In genomic region chr5:113964972-113965371, GRCm38 (mm10) we compare ENCODE assay signal across 27 mouse cellular contexts. TPM values are rescaled to one million over a fixed set of nuclear protein-coding genes. Genes with fewer than 3 reads are reported as not detected.
DNase-seq lines count a peak whose midpoint lies in the region; ATAC-seq and TF ChIP-seq lines count a peak whose summit lies in the region.
"Had no signal": no experiment of that assay in that cellular context is flagged by ENCODE, and none has a peak within 500 bp of the region (broad histone marks: within the 10 kb centered on the region; RNA-seq: fewer than 3 reads in every experiment).

No protein-coding gene starts in this region.

- peaks cover 88% of the 10 kb centered on the region for H3K36me3 ChIP-seq in liver, embryonic 13.5 days
- H3K36me3 ChIP-seq in liver, postnatal 0 days (replicated peaks; ENCODE audit: insufficient read depth, low read length), result peaks cover 53% of the 10 kb centered on the region
- H3K36me3 ChIP-seq in intestine, postnatal 0 days (ENCODE audit: control insufficient read depth, insufficient read depth), result peaks cover 43% of the 10 kb centered on the region

- DNase-seq in liver, embryonic 13.5 days, result no peak
- no peak for DNase-seq in liver, postnatal 0 days
- DNase-seq in Patski (ENCODE audit: low read depth, low spot score), result peak; percentile 78
- no peak for DNase-seq in ovary, postnatal 14 days (ENCODE audit: low spot score)
- no peak for DNase-seq in left cerebral cortex, adult 8-10 months (ENCODE audit: low spot score in 2 of 2)
- DNase-seq in layer of hippocampus, postnatal 36 days, result no peak
- DNase-seq: adrenal gland, postnatal 14 days; cerebellum, adult 9-11 months; heart, adult 2 months; heart, postnatal 36 days; kidney, postnatal 36 days; lung, postnatal 36 days; midbrain, embryonic 14.5 days; thymus, postnatal 14 days had no signal

- TF ChIP-seq EP300 in liver, postnatal 0 days (IDR thresholded peaks at IDR 0.05; ENCODE audit: low read depth), result no peak

- no peaks in the 10 kb centered on the region for H3K9me3 ChIP-seq in liver, embryonic 13.5 days (replicated peaks)
- H3K9me3 ChIP-seq in liver, postnatal 0 days (ENCODE audit: low read length), result no peaks in the 10 kb centered on the region
- H3K9me3 ChIP-seq in intestine, postnatal 0 days (ENCODE audit: control insufficient read depth), result no peaks in the 10 kb centered on the region
- H3K9me3 ChIP-seq: embryonic facial prominence, embryonic 15.5 days; heart, embryonic 15.5 days; hindbrain, embryonic 13.5 days; lung, embryonic 15.5 days; megakaryocyte, embryonic 14.5 days; neural tube, embryonic 13.5 days had no signal

- TF ChIP-seq CTCF in liver, postnatal 0 days (IDR thresholded peaks at IDR 0.05; ENCODE audit: low read depth), result no peak
- TF ChIP-seq CTCF in Patski (IDR thresholded peaks at IDR 0.05), result no peak
- no peak for TF ChIP-seq CTCF in intestine, postnatal 0 days (IDR thresholded peaks at IDR 0.05; ENCODE audit: low read depth)

- no peak overlapping the region for H3K4me2 ChIP-seq in liver, embryonic 13.5 days
- H3K4me2 ChIP-seq in liver, postnatal 0 days (ENCODE audit: low read depth, low read length), result no peak overlapping the region
- H3K4me2 ChIP-seq in intestine, postnatal 0 days (replicated peaks; ENCODE audit: low read depth), result no peak overlapping the region
- H3K4me2 ChIP-seq: embryonic facial prominence, embryonic 15.5 days; heart, embryonic 15.5 days; hindbrain, embryonic 13.5 days; lung, embryonic 15.5 days; neural tube, embryonic 13.5 days had no signal

- no peaks in the 10 kb centered on the region for H3K27me3 ChIP-seq in liver, embryonic 13.5 days
- H3K27me3 ChIP-seq in liver, postnatal 0 days (ENCODE audit: insufficient read depth, low read length), result no peaks in the 10 kb centered on the region
- no peaks in the 10 kb centered on the region for H3K27me3 ChIP-seq in Patski
- H3K27me3 ChIP-seq in intestine, postnatal 0 days (replicated peaks; ENCODE audit: control insufficient read depth, insufficient read depth, low read length), result no peaks in the 10 kb centered on the region
- H3K27me3 ChIP-seq: embryonic facial prominence, embryonic 15.5 days; heart, embryonic 15.5 days; hindbrain, embryonic 13.5 days; lung, embryonic 15.5 days; megakaryocyte, embryonic 14.5 days; neural tube, embryonic 13.5 days had no signal

- no peak overlapping the region for H3K9ac ChIP-seq in liver, embryonic 13.5 days
- no peak overlapping the region for H3K9ac ChIP-seq in liver, postnatal 0 days (replicated peaks)
- no peak overlapping the region for H3K9ac ChIP-seq in intestine, postnatal 0 days (ENCODE audit: low read depth, low read length)
- H3K9ac ChIP-seq: embryonic facial prominence, embryonic 15.5 days; heart, embryonic 15.5 days; hindbrain, embryonic 13.5 days; liver, embryonic 14.5 days; lung, embryonic 15.5 days; neural tube, embryonic 13.5 days had no signal

- no peak overlapping the region for H3K4me3 ChIP-seq in liver, embryonic 13.5 days (replicated peaks)
- H3K4me3 ChIP-seq in liver, postnatal 0 days (ENCODE audit: low read depth, low read length), result no peak overlapping the region
- no peak overlapping the region for H3K4me3 ChIP-seq in intestine, postnatal 0 days (ENCODE audit: low read depth, low read length)
- H3K4me3 ChIP-seq: embryonic facial prominence, embryonic 15.5 days; heart, adult 2 months; heart, embryonic 15.5 days; hindbrain, embryonic 13.5 days; lung, embryonic 15.5 days; megakaryocyte, embryonic 14.5 days; neural tube, embryonic 13.5 days had no signal

- peaks cover 40% of the 10 kb centered on the region for H3K4me1 ChIP-seq in liver, embryonic 13.5 days (replicated peaks)
- no peaks in the 10 kb centered on the region; the same call in 1 of the 2 replicates for H3K4me1 ChIP-seq in liver, postnatal 0 days (ENCODE audit: insufficient read depth)
- no peaks in the 10 kb centered on the region for H3K4me1 ChIP-seq in intestine, postnatal 0 days (replicated peaks; ENCODE audit: control insufficient read depth, insufficient read depth, low read length)
- H3K4me1 ChIP-seq: embryonic facial prominence, embryonic 15.5 days; hindbrain, embryonic 13.5 days; neural tube, embryonic 13.5 days had no signal

- WGBS in liver, embryonic 13.5 days (ENCODE audit: insufficient replicate concordance), result 92% methylated on average over 14 of the region's 14 CpGs
- WGBS in liver, postnatal 0 days (ENCODE audit: insufficient replicate concordance), result 89% methylated on average over 14 of the region's 14 CpGs
- WGBS in intestine, postnatal 0 days, result 59% methylated on average over 14 of the region's 14 CpGs

- in situ Hi-C loops in Patski (cut with MboI; ENCODE audit: low pct_unique_long_range_greater_than_20kb), result no loop called here

- POLR2A ChIA-PET in Patski (lab: Charles Lee), result interaction anchor here (0.5 kb wide), 1 partner anchor 82 kb away, joined by 3 read pairs; no protein-coding TSS in a partner anchor

- CTCF ChIA-PET in Patski (lab: Charles Lee), result interaction anchor here (1.1 to 1.7 kb wide), 2 partner anchors 20 to 82 kb away, joined by 3 to 5 read pairs; no protein-coding TSS in a partner anchor

- H3K27ac ChIP-seq in liver, embryonic 13.5 days, result 0 out of 2 replicates have a peak overlapping the region, but pooled peaks have one; percentile 4
- H3K27ac ChIP-seq in liver, postnatal 0 days (ENCODE audit: low read depth), result no peak overlapping the region
- H3K27ac ChIP-seq in intestine, postnatal 0 days (ENCODE audit: low read depth, low read length), result no peak overlapping the region
- H3K27ac ChIP-seq: embryonic facial prominence, embryonic 15.5 days; heart, adult 2 months; heart, embryonic 15.5 days; hindbrain, embryonic 13.5 days; liver, embryonic 14.5 days; lung, embryonic 15.5 days; neural tube, embryonic 13.5 days had no signal

- no peak for ATAC-seq in liver, embryonic 13.5 days (ENCODE audit: low read depth)
- no peak for ATAC-seq in liver, postnatal 0 days
- ATAC-seq in Patski, result peak; percentile 66
- peak; percentile 74 for ATAC-seq in intestine, postnatal 0 days
- ATAC-seq: forebrain, embryonic 14.5 days had no signal

RNA-seq across cellular contexts. Expression of gene Ssh1, which starts 28.7 kb away (rescaled TPM):
- polyA plus RNA-seq in liver, embryonic 13.5 days (2015; fragmentation: Nextera tagmentation; extraction: Ambion mirVana), result 5.4 and 6.0 TPM in 2 replicates
- 3.7 and 4.3 TPM in 2 replicates for polyA plus RNA-seq in liver, postnatal 0 days (2015; fragmentation: Nextera tagmentation; extraction: Ambion mirVana)
- polyA plus RNA-seq in Patski (2021), result 17.5 TPM
- 5.1 TPM in 2 replicates for polyA plus RNA-seq in intestine, postnatal 0 days (2015; fragmentation: Nextera tagmentation; extraction: Ambion mirVana)
- total RNA-seq in left cerebral cortex, adult 8-10 months (2022), result 10 to 100 TPM; 25.6 to 29.5 (median 27.1) TPM
- 10 to 100 TPM; 27.9 to 30.9 TPM for total RNA-seq in layer of hippocampus, postnatal 36 days (2021)

RNA-seq across cellular contexts. Expression of gene Dao, which starts 38.5 kb away (rescaled TPM):
- polyA plus RNA-seq in liver, embryonic 13.5 days (2015; fragmentation: Nextera tagmentation; extraction: Ambion mirVana), result not detected in 2 replicates
- polyA plus RNA-seq in liver, postnatal 0 days (2015; fragmentation: Nextera tagmentation; extraction: Ambion mirVana), result not detected in 2 replicates
- 0.18 TPM for polyA plus RNA-seq in Patski (2021)
- 18.2 and 23.2 TPM in 2 replicates for polyA plus RNA-seq in intestine, postnatal 0 days (2015; fragmentation: Nextera tagmentation; extraction: Ambion mirVana)
- total RNA-seq in left cerebral cortex, adult 8-10 months (2022), result under 1 TPM in 1 of 4 experiments, not detected in 3; 0.30 TPM
- under 1 TPM; 0.22 to 0.28 TPM for total RNA-seq in layer of hippocampus, postnatal 36 days (2021)
- total RNA-seq: adrenal gland, postnatal 14 days; common myeloid progenitor, adult 5-6 weeks; gastrocnemius, adult 8-10 months; heart, adult 2 months; heart, postnatal 36 days; left cerebral cortex, adult 18-20 months; left cerebral cortex, postnatal 36 days had no signal
- polyA plus RNA-seq: embryonic facial prominence, embryonic 15.5 days; forebrain, embryonic 14.5 days; heart, adult 2 months; heart, embryonic 15.5 days; hindbrain, embryonic 13.5 days; liver, embryonic 14.5 days; lung, embryonic 15.5 days; midbrain, embryonic 14.5 days; neural tube, embryonic 13.5 days had no signal

RNA-seq across cellular contexts. Expression of gene Coro1c, which starts 56.4 kb away (rescaled TPM):
- polyA plus RNA-seq in liver, embryonic 13.5 days (2015; fragmentation: Nextera tagmentation; extraction: Ambion mirVana), result 48.0 and 60.3 TPM in 2 replicates
- polyA plus RNA-seq in liver, postnatal 0 days (2015; fragmentation: Nextera tagmentation; extraction: Ambion mirVana), result 23.6 and 27.6 TPM in 2 replicates
- 160 TPM for polyA plus RNA-seq in Patski (2021)
- 116 and 127 TPM in 2 replicates for polyA plus RNA-seq in intestine, postnatal 0 days (2015; fragmentation: Nextera tagmentation; extraction: Ambion mirVana)
- total RNA-seq in left cerebral cortex, adult 8-10 months (2022), result 10 to 100 TPM; 76.3 to 95.4 (median 86.2) TPM
- total RNA-seq in layer of hippocampus, postnatal 36 days (2021), result 10 to 100 TPM; 86.9 to 99.4 TPM

Comparison
In these comparisons a context has a peak if more than half of its experiments do, and no peak if none do; other contexts are left out.
1. ATAC-seq: peak in Patski (single experiment) and intestine, postnatal 0 days (single experiment); none in liver, embryonic 13.5 days (single experiment) and liver, postnatal 0 days (single experiment).
2. RNA of gene Dao, which starts 38.5 kb away (polyA plus RNA-seq): 18.2 to 23.2 TPM in intestine, postnatal 0 days; 0.18 TPM in Patski (single experiment), not detected in liver, embryonic 13.5 days and not detected in liver, postnatal 0 days; every median in the first group is over 10 times any median in the second.